Mouse (Mus musculus): ENCODE measurements around the gene Prkar1a.

GRCm38 (mm10) chr11:109635871-109636395 lies 13.3 kb upstream of the Prkar1a start:
- TF ChIP-seq GATA1 (IDR thresholded peaks at IDR 0.05; ENCODE audit: borderline replicate concordance, low read length) (no peak), FLI1 (IDR thresholded peaks at IDR 0.05; ENCODE audit: low read length) (no peak)

Measured in megakaryocyte, embryonic 14.5 days (primary cell).